Mouse (Mus musculus) heart, postnatal 0 days (tissue): ENCODE measurements around the gene Gm42791.

Experiments used
- CTCF ChIP-seq: IDR thresholded peaks from 2 replicates; pipeline ENCODE4 v1.5.1; 2016; ENCODE audit warnings: antibody characterized with exemption, control low read depth, low read depth
- EP300 ChIP-seq: IDR thresholded peaks from 2 replicates; pipeline ENCODE4 v1.6.1; 2016; ENCODE audit warnings: antibody characterized with exemption, low read depth

GRCm38 (mm10) chr5:148857522-148857921, 137.4 kb downstream of the Gm42791 start:
- TF ChIP-seq CTCF: no peak
- TF ChIP-seq EP300: no peak
